Mouse (Mus musculus): ENCODE measurements around the gene Asb15.

DNA sequence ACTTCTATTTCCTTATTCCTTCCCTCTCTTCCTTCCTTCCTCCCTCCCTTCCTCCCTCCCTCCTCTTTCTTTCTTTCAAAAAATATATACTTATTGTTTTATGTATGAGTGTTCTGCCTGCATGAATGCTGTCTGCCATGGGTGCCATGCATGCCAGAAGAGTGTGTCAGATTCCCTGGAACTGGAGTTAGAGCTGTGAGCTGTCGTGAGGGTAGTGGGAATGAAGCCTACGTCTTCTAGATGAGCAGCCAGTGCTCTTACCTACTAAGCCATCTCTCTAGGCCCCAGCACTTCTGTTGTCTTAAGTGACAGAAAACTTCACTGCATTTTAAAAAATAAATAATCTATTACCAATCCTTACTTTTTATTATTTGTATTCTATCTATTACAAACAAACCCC is 93.0 kb downstream of the Asb15 start:
- TF ChIP-seq TAL1 (IDR thresholded peaks at IDR 0.05; ENCODE audit: low read length): no peak
- no peak for TF ChIP-seq MEF2A (IDR thresholded peaks at IDR 0.05; ENCODE audit: extremely low read depth, insufficient replicate concordance, low read depth, low read length, poor library complexity, severe bottlenecking)
